Mouse (Mus musculus): ENCODE measurements around the gene Ift43. TPM values are rescaled to one million over a fixed set of nuclear protein-coding genes. Genes with fewer than 3 reads are reported as not detected.

The Ift43 gene
- polyA plus RNA-seq, 2 experiments, result 3.3 to 7.3 TPM

- DNase-seq (ENCODE audit: low read depth in 3 of 3, low spot score in 3 of 3), result no peak
- TF ChIP-seq EP300 (IDR thresholded peaks at IDR 0.05; ENCODE audit: low read depth), result no peak
- TF ChIP-seq CTCF (IDR thresholded peaks at IDR 0.05; ENCODE audit: low read depth), result no peak
- H3K27ac ChIP-seq, result no peak overlapping the region
- no peaks in the 10 kb centered on the region for H3K4me1 ChIP-seq (replicated peaks; ENCODE audit: control insufficient read depth in 2 of 2, insufficient read depth in 2 of 2, low read length in 1 of 2)
- H3K4me3 ChIP-seq (ENCODE audit: insufficient read depth in 1 of 2, low read depth in 2 of 2, low read length in 2 of 2), result no peak overlapping the region
- H3K9ac ChIP-seq (replicated peaks), result no peak overlapping the region
- WGBS (ENCODE audit: insufficient replicate concordance), result 64% methylated on average over 7 of the region's 7 CpGs
- no peak for ATAC-seq (ENCODE audit: insufficient read depth)
- no peaks in the 10 kb centered on the region for H3K27me3 ChIP-seq (ENCODE audit: control insufficient read depth, insufficient read depth, low read length)
- no peak overlapping the region for H3K4me2 ChIP-seq (ENCODE audit: low read depth)
- no peaks in the 10 kb centered on the region for H3K9me3 ChIP-seq (ENCODE audit: control insufficient read depth, low read length)
- H3K36me3 ChIP-seq (replicated peaks; ENCODE audit: control insufficient read depth, insufficient read depth, low read depth), result no peaks in the 10 kb centered on the region
These were observed 25.3 kb downstream of the Ift43 start for GRCm38 (mm10) chr12:86107645-86108044.

GRCm38 (mm10) chr12:86109531-86109930 lies 27.2 kb downstream of the Ift43 start:
- TF ChIP-seq EP300 (IDR thresholded peaks at IDR 0.05; ENCODE audit: low read depth), result no peak
- no peak for TF ChIP-seq CTCF (IDR thresholded peaks at IDR 0.05; ENCODE audit: low read depth)
- no peaks in the 10 kb centered on the region for H3K9me3 ChIP-seq (ENCODE audit: control insufficient read depth, low read length)
- H3K9ac ChIP-seq (replicated peaks), result no peak overlapping the region
- no peak overlapping the region for H3K4me2 ChIP-seq (ENCODE audit: low read depth)
- 61% methylated on average over 4 of the region's 4 CpGs for WGBS (ENCODE audit: insufficient replicate concordance)
- no peaks in the 10 kb centered on the region for H3K36me3 ChIP-seq (replicated peaks; ENCODE audit: control insufficient read depth, insufficient read depth, low read depth)
- H3K27ac ChIP-seq, result no peak overlapping the region
- no peak for ATAC-seq (ENCODE audit: insufficient read depth)
- no peak for DNase-seq (ENCODE audit: low read depth in 3 of 3, low spot score in 3 of 3)
- no peaks in the 10 kb centered on the region for H3K4me1 ChIP-seq (replicated peaks; ENCODE audit: control insufficient read depth in 2 of 2, insufficient read depth in 2 of 2, low read length in 1 of 2)
- no peak overlapping the region for H3K4me3 ChIP-seq (ENCODE audit: insufficient read depth in 1 of 2, low read depth in 2 of 2, low read length in 2 of 2)
- no peaks in the 10 kb centered on the region for H3K27me3 ChIP-seq (ENCODE audit: control insufficient read depth, insufficient read depth, low read length)

- no peak overlapping the region for H3K4me3 ChIP-seq (ENCODE audit: insufficient read depth in 1 of 2, low read depth in 2 of 2, low read length in 2 of 2)
- peak in 1 of 3 experiments; percentile 7 for DNase-seq (ENCODE audit: low read depth in 3 of 3, low spot score in 3 of 3)
- no peak overlapping the region for H3K9ac ChIP-seq (replicated peaks)
- H3K4me2 ChIP-seq (ENCODE audit: low read depth), result no peak overlapping the region
- ATAC-seq (ENCODE audit: insufficient read depth), result no peak
- no peaks in the 10 kb centered on the region for H3K36me3 ChIP-seq (replicated peaks; ENCODE audit: control insufficient read depth, insufficient read depth, low read depth)
- H3K27ac ChIP-seq, result no peak overlapping the region
- no peaks in the 10 kb centered on the region for H3K9me3 ChIP-seq (ENCODE audit: control insufficient read depth, low read length)
- peak; percentile 52 for TF ChIP-seq CTCF (IDR thresholded peaks at IDR 0.05; ENCODE audit: low read depth)
- no peak for TF ChIP-seq EP300 (IDR thresholded peaks at IDR 0.05; ENCODE audit: low read depth)
- WGBS (ENCODE audit: insufficient replicate concordance), result 54% methylated on average over 2 of the region's 2 CpGs
- no peaks in the 10 kb centered on the region for H3K4me1 ChIP-seq (replicated peaks; ENCODE audit: control insufficient read depth in 2 of 2, insufficient read depth in 2 of 2, low read length in 1 of 2)
- no peaks in the 10 kb centered on the region for H3K27me3 ChIP-seq (ENCODE audit: control insufficient read depth, insufficient read depth, low read length)
These were observed 28.3 kb downstream of the Ift43 start for GRCm38 (mm10) chr12:86110637-86111036.

- no peak for ATAC-seq (ENCODE audit: insufficient read depth)
- WGBS (ENCODE audit: insufficient replicate concordance), result 69% methylated on average over 15 of the region's 15 CpGs
These were observed 34.0 kb downstream of the Ift43 start for GRCm38 (mm10) chr12:86116295-86116835.

GRCm38 (mm10) chr12:86124016-86124415 lies 41.7 kb downstream of the Ift43 start:
- ATAC-seq (ENCODE audit: insufficient read depth), result no peak
- DNase-seq (ENCODE audit: low read depth in 3 of 3, low spot score in 3 of 3), result no peak
- H3K4me3 ChIP-seq (ENCODE audit: insufficient read depth in 1 of 2, low read depth in 2 of 2, low read length in 2 of 2), result no peak overlapping the region
- H3K4me1 ChIP-seq (replicated peaks; ENCODE audit: control insufficient read depth in 2 of 2, insufficient read depth in 2 of 2, low read length in 1 of 2), result no peaks in the 10 kb centered on the region
- no peaks in the 10 kb centered on the region for H3K9me3 ChIP-seq (ENCODE audit: control insufficient read depth, low read length)
- no peak overlapping the region for H3K4me2 ChIP-seq (ENCODE audit: low read depth)
- no peak overlapping the region for H3K27ac ChIP-seq
- 64% methylated on average over 6 of the region's 6 CpGs for WGBS (ENCODE audit: insufficient replicate concordance)
- no peaks in the 10 kb centered on the region for H3K36me3 ChIP-seq (replicated peaks; ENCODE audit: control insufficient read depth, insufficient read depth, low read depth)
- H3K27me3 ChIP-seq (ENCODE audit: control insufficient read depth, insufficient read depth, low read length), result no peaks in the 10 kb centered on the region
- no peak overlapping the region for H3K9ac ChIP-seq (replicated peaks)
- no peak for TF ChIP-seq CTCF (IDR thresholded peaks at IDR 0.05; ENCODE audit: low read depth)
- TF ChIP-seq EP300 (IDR thresholded peaks at IDR 0.05; ENCODE audit: low read depth), result no peak

More at GRCm38 (mm10) chr12:86116295-86116835, 34.0 kb downstream of the Ift43 start:
- no peak for DNase-seq (ENCODE audit: low read depth in 3 of 3, low spot score in 3 of 3)
- no peaks in the 10 kb centered on the region for H3K36me3 ChIP-seq (replicated peaks; ENCODE audit: control insufficient read depth, insufficient read depth, low read depth)
- no peak overlapping the region for H3K4me2 ChIP-seq (ENCODE audit: low read depth)
- H3K27me3 ChIP-seq (ENCODE audit: control insufficient read depth, insufficient read depth, low read length), result no peaks in the 10 kb centered on the region
- no peak overlapping the region for H3K27ac ChIP-seq
- TF ChIP-seq CTCF (IDR thresholded peaks at IDR 0.05; ENCODE audit: low read depth) (no peak), EP300 (IDR thresholded peaks at IDR 0.05; ENCODE audit: low read depth) (no peak)
- no peak overlapping the region for H3K4me3 ChIP-seq (ENCODE audit: insufficient read depth in 1 of 2, low read depth in 2 of 2, low read length in 2 of 2)
- H3K4me1 ChIP-seq (replicated peaks; ENCODE audit: control insufficient read depth in 2 of 2, insufficient read depth in 2 of 2, low read length in 1 of 2), result no peaks in the 10 kb centered on the region
- no peaks in the 10 kb centered on the region for H3K9me3 ChIP-seq (ENCODE audit: control insufficient read depth, low read length)
- H3K9ac ChIP-seq (replicated peaks), result no peak overlapping the region
